Mouse (Mus musculus) frontal cortex, postnatal 10 days (tissue): ENCODE data around the gene Ogfod1.

Experiments used
- DNase-seq, 2 experiments: peaks; one replicate each; pipeline ENCODE4 v3.0.0; 2022; ENCODE audit warnings: low spot score in 2 of 2, mixed read lengths in 1 of 2

Ogfod1 gene

GRCm38 (mm10) chr8:94068793-94069192 is 31.8 kb downstream of the Ogfod1 start:
- DNase-seq = no peak

GRCm38 (mm10) chr8:94076461-94077192 is 39.6 kb downstream of the Ogfod1 start:
- no peak for DNase-seq

DNA sequence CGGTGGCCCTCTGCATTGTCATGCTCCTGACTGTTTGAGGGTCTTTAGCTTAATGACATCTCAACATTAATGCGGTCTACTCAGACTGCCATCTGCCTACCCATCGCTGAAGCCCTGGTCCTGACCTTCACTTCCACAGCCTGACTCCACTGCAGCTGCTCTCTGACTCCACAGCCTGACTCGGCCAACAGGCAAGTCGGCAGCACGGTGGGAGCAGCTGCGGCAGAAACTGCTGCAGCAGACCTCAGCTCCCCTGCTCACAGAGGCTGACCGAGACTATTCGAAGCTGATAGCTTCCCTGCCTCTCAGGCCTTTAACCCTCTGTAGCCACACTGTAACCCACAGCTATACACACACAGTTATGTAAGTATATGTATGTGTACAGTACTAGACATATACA is 51.0 kb downstream of the Ogfod1 start:
- DNase-seq = no peak

DNA sequence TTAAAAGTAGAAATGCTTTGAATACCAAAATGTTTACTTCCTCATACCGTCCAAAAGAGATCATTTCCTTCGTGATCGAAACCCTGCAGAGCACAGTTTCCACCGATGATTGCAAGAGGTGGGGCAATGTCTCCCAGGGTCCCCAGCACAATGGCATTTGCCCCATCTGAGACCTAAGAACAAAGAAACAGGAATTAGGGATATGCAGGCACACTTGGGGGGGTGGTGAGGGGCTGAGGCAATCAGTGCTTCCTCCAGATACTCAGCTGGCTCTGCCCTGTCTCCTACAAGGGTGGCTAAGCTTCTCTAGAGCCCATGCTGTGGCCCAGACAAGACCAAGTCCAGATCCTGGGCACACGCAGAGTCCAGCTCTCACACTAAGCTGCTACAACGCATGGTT is 52.7 kb downstream of the Ogfod1 start:
- no peak for DNase-seq

- no peak for DNase-seq
Observed at GRCm38 (mm10) chr8:94092848-94093247, 55.9 kb downstream of the Ogfod1 start.

DNA sequence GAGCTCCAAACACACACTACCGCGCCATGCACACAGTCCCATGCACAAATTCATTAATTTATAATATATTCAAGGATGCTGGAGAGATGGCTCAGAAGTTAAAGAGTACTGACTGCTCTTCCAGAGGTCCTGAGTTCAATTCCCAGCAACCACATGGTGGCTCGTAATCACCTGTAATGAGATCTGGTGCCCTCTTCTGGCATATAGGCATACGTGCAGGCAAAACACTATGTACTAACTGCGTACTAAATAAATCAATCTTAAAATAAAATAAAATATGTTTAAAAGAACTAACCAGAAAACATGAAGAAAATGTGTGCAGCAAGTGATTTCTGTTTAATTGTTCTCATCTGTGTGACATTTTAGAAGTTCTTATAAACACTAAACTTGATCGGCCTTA is 57.3 kb downstream of the Ogfod1 start:
- no peak for DNase-seq

GRCm38 (mm10) chr8:94098081-94098974 is 61.3 kb downstream of the Ogfod1 start, which contains the start of gene Bbs2:
TSS of gene Bbs2 (minus strand) at chr8:94098928.
- peak; percentile 99 for DNase-seq

GRCm38 (mm10) chr8:94098996-94099395 is 62.0 kb downstream of the Ogfod1 start:
- no peak for DNase-seq

GRCm38 (mm10) chr8:94104146-94104545 is 67.1 kb downstream of the Ogfod1 start:
- DNase-seq = peak; percentile 20 to 41

DNA sequence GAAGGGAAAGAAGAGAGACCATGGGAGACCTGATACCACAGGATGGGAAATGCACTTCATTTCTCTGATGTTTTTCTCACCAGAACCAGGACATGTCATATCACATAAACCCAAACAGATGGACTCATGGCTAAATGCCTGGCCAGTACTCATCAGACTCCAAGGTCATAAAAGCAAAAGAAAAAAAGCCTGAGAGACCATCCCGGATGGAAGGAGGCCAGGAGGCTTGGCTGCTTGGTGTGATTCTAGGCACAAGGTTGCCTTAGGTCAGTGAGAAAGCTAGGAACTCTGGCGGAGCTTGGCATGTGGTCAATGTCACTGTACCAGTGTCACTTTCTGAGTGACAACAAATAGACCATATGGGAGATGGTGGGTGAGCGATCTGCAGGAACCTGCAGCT is 70.9 kb downstream of the Ogfod1 start:
- DNase-seq = no peak

GRCm38 (mm10) chr8:94109396-94109795 is 72.4 kb downstream of the Ogfod1 start:
- no peak for DNase-seq

DNA sequence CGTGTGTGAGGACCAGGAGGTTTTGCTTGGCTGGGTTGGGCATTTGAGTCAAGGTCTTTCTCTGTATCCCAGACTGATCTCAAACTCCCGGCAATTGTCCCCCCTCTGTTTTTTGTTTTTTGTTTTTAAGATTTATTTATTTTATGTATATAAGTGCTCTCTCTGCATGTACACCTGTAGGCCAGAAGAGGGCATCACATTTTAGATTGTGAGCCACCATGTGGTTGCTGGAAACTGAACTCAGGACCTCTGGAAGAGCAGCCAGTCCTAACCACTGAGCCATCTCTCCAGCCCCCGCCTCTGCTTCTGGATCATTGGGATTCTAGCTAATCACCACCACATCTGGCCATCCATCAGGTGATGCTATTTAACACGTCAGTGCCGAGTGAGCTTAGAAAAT is 72.8 kb downstream of the Ogfod1 start:
- DNase-seq = no peak

GRCm38 (mm10) chr8:94110526-94111177 is 73.7 kb downstream of the Ogfod1 start:
- DNase-seq = no peak

DNA sequence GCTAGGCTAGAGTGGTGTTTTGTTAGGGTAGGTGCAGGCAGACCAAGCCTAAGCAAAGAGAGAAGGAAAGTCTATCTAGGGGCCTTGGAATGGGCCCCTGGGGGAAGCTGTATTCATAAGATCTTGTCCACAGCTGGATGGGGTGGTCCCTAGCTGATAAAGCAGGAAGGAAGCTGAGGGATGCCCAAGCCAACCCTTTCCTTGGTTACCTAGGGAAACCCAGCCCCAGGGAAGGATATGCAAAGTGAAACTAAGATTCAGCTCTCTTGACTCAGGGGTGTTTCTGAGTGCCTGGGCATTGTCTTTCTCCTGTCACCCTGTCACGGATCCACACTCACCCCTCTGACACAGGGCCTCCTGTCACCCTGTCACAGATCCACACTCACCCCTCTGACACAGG is 76.4 kb downstream of the Ogfod1 start:
- no peak for DNase-seq

- DNase-seq = no peak
Observed at GRCm38 (mm10) chr8:94113972-94114371, 77.0 kb downstream of the Ogfod1 start.
